Mouse (Mus musculus): Measurements from ENCODE around the gene Psmf1.

DNA sequence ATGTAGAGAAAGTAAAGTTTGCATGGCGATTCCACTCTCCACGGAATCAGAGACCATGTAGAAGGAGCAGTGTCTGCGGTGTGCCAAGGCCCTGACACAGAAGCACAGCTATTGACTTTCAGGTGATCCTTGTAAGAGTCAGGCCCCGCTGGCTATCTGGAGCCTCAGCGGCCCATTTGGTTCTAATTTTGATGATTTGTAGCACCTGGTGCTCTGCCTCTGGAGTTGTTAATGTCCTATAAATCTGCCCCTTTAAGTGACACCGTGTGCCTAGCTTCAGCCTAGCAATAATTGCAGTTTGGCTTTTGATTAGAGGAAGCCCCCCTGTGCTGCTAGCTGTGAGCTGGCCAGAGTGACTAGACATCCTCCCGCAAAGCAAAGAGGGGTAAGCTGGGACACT, 46.2 kb upstream of the Psmf1 start:
- TF ChIP-seq GATA1 (IDR thresholded peaks at IDR 0.05; ENCODE audit: low read length) (no peak), TAL1 (IDR thresholded peaks at IDR 0.05; ENCODE audit: low read length) (no peak)
